Comparison of ENCODE assay signal across 8 mouse cellular contexts in genomic region chr16:31274674-31275460, GRCm38 (mm10). TPM values are rescaled to one million over a fixed set of nuclear protein-coding genes. Genes with fewer than 3 reads are reported as not detected.
A peak's percentile ranks its signal among the peaks of the same experiment; 100 is the strongest.
DNase-seq lines count a peak whose midpoint lies in the region; ATAC-seq and TF ChIP-seq lines count a peak whose summit lies in the region.

Gene Ppp1r2 (minus strand): TSS chr16:31275277.

- H3K9ac ChIP-seq in lung, embryonic 16.5 days (ENCODE audit: low read length) = peak within 1 kb of the TSS; percentile 80

- H3K4me1 ChIP-seq in cerebellum, adult 2 months (ENCODE audit: control insufficient read depth, insufficient read depth, low read length) = peaks cover 7% of the 10 kb centered on the region; the same call in 1 of the 2 replicates
- H3K4me1 ChIP-seq in lung, embryonic 16.5 days (replicated peaks; ENCODE audit: control insufficient read depth, insufficient read depth, low read length) = peaks cover 21% of the 10 kb centered on the region
- 0 out of 2 replicates have a peak, but pooled peaks cover 2% of the 10 kb centered on the region for H3K4me1 ChIP-seq in thymus, adult 2 months (replicated peaks; ENCODE audit: control insufficient read depth, insufficient read depth, low read length)

- no peaks in the 10 kb centered on the region for H3K9me3 ChIP-seq in lung, embryonic 16.5 days (ENCODE audit: control insufficient read depth, low read length)

- H3K27ac ChIP-seq in cerebellum, adult 2 months (ENCODE audit: insufficient read depth, low read length) = peak within 1 kb of the TSS; percentile 76
- peak within 1 kb of the TSS; percentile 88 for H3K27ac ChIP-seq in lung, embryonic 16.5 days (ENCODE audit: low read length)
- H3K27ac ChIP-seq in thymus, adult 2 months (ENCODE audit: control insufficient read depth, insufficient read depth, low read length) = no peak within 1 kb of the TSS

- no peak for TF ChIP-seq CTCF in cerebellum, adult 2 months (IDR thresholded peaks at IDR 0.05; ENCODE audit: borderline replicate concordance, insufficient read depth, low read depth, low read length)
- peak; percentile 47; the same call in 1 of the 2 replicates for TF ChIP-seq CTCF in thymus, adult 2 months (IDR thresholded peaks at IDR 0.05; ENCODE audit: borderline replicate concordance, control insufficient read depth, extremely low read depth, insufficient read depth, low read length, poor library complexity)

- peak; percentile 69; the same call in 1 of the 2 replicates for TF ChIP-seq POLR2A in cerebellum, adult 2 months (IDR thresholded peaks at IDR 0.05; ENCODE audit: borderline replicate concordance, insufficient read depth, low read length)
- TF ChIP-seq POLR2A in thymus, adult 2 months (IDR thresholded peaks at IDR 0.05; ENCODE audit: control insufficient read depth, extremely low read depth, insufficient read depth, low read length, poor library complexity) = peak; percentile 98

- H3K27me3 ChIP-seq in cerebellum, adult 2 months (ENCODE audit: control insufficient read depth, insufficient read depth, low read length) = no peaks in the 10 kb centered on the region
- no peaks in the 10 kb centered on the region for H3K27me3 ChIP-seq in lung, embryonic 16.5 days (ENCODE audit: control insufficient read depth, insufficient read depth, low read depth, low read length)
- no peaks in the 10 kb centered on the region for H3K27me3 ChIP-seq in thymus, adult 2 months (ENCODE audit: control insufficient read depth, insufficient read depth, low read length)

- H3K36me3 ChIP-seq in lung, embryonic 16.5 days (ENCODE audit: control insufficient read depth, insufficient read depth, low read length) = peaks cover 3% of the 10 kb centered on the region; the same call in 1 of the 2 replicates
- H3K36me3 ChIP-seq in thymus, adult 2 months (ENCODE audit: control insufficient read depth, insufficient read depth, low read length) = no peaks in the 10 kb centered on the region

- peak within 1 kb of the TSS; percentile 74 for H3K4me2 ChIP-seq in lung, embryonic 16.5 days (ENCODE audit: low read depth, low read length)

- under 1% methylated on average over 80 of the region's 83 CpGs for WGBS in cerebellum, adult 2 months
- under 1% methylated on average over 56 of the region's 83 CpGs for whole genome bisulfite sequencing in lung, embryonic 16.5 days
- WGBS in thymus, adult 2 months = under 1% methylated on average over 83 of the region's 83 CpGs

- H3K4me3 ChIP-seq in cerebellum, adult 2 months (replicated peaks; ENCODE audit: insufficient read depth, low read depth, low read length) = peak within 1 kb of the TSS; percentile 72
- H3K4me3 ChIP-seq in lung, embryonic 16.5 days (ENCODE audit: low read length) = peak within 1 kb of the TSS; percentile 69
- H3K4me3 ChIP-seq in thymus, adult 2 months (ENCODE audit: control insufficient read depth, insufficient read depth, low read length) = peak within 1 kb of the TSS; percentile 70

- peak; percentile 92 for DNase-seq in MN1 (ENCODE audit: low spot score)
- DNase-seq in cerebellum, adult 2 months = peak; percentile 90 to 92
- DNase-seq in forelimb bud, embryonic 11.5 days (ENCODE audit: low read depth, low spot score) = peak; percentile 87
- DNase-seq in heart, postnatal 4 days = peak; percentile 96
- DNase-seq in layer of hippocampus, adult 8-10 months (ENCODE audit: low spot score in 2 of 2) = peak; percentile 70 to 82
- peak; percentile 83 for DNase-seq in ovary, adult 18-20 months (ENCODE audit: low spot score)
- peak; percentile 92 for DNase-seq in thymus, adult 2 months

- ATAC-seq in lung, embryonic 16.5 days (ENCODE audit: low read depth) = peak; percentile 97

RNA-seq across cellular contexts. Expression of gene Ppp1r2, which starts in this region (rescaled TPM):
- 61.9 and 67.2 TPM in 2 replicates for polyA plus RNA-seq in cerebellum, adult 2 months (2012; rRNA removed)
- 100 to 1,000 TPM; 128 to 132 TPM for total RNA-seq in heart, postnatal 4 days (2021)
- 10 to 100 TPM; 87.5 to 93.4 (median 90.2) TPM for total RNA-seq in layer of hippocampus, adult 8-10 months (2022)
- 110 and 116 TPM in 2 replicates for polyA plus RNA-seq in lung, embryonic 16.5 days (2015; fragmentation: Nextera tagmentation; extraction: Ambion mirVana)
- 31.7 and 43.0 TPM in 2 replicates for polyA plus RNA-seq in thymus, adult 2 months (2012; rRNA removed)
